Mouse (Mus musculus) hindlimb bud, embryonic 11.5 days (tissue): Measurements from ENCODE around the gene Gja8.

ENCODE experiments used
- DNase-seq: peaks from one replicate; pipeline ENCODE4 v3.0.0-alpha.2; 2012; ENCODE audit warnings: low read depth, low spot score; ENCODE audit errors: extremely low spot score

Gene Gja8

DNA sequence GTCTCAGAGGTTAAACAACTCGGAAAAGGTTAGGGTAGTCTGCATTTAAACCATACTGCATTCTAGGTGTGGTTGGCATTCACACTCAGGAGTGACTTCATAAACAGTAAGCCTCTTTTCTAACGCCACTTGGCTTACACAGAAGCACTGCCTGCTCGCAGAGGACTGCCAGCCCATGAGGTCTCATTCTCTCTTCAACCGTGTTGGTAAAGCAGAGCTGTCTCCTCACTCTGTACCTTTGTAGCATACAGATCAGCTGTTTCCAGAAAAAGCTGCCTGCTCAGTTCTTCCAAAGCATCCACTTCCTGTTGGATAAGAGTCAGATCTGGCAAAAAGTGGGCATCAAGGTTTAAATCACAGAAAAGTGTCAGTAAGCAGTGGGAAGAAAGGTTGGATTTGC lies 45.4 kb downstream of the Gja8 start:
- no peak for DNase-seq

DNA sequence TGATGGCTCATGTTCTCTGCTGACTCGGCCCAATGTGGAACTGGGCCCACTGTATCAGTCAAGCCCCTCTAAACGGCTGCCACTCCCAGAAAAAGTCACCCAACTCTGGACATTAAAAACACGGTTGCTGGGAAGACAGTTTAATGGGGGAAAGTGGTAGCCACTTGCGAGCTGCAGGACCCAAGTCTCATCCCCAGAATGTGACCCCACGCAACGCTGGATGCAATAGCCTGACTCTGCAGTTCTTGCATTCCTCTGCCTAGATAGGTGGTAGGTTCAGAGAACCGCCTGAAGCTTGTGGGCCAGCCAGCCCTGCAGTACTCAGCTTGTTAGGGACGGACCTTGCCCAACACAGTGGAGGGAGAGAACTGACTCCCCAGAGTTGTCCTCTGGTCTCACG lies 46.3 kb downstream of the Gja8 start:
- no peak for DNase-seq

DNA sequence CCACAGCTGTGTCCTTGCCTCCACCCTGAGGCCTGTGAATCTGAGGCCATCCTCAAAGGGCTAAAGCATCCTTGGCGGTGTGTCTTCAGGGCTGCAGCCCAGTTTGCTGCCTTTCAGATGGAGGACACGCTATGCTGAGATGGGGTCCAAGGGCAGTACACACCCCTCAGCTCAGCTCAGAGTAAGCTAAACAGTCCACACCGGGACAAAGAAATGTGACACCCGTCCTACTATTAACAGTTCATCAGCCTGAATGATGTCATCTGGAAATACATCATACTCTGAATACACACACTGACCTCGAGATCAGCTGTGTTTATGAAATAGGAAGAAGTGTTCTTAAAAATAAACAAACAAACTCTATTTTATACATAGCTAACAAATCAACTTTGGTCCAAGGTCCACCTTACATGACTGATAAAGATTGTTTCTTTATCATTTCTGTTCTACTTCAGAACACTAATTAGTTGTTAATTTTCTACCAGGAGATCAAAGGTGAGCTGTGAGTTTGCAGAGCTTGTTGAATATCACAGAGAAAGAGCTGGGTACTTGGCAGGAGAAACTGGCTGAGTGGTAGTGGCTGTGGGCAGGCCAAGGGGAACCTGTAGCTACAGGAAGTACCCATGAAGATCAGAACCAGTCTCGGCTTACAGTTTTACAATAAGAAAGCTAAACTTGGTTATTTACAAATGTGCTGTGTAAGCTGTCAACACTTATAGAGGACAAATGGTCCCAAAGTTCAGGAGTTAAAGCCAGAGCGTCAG lies 50.8 kb downstream of the Gja8 start:
- no peak for DNase-seq

DNA sequence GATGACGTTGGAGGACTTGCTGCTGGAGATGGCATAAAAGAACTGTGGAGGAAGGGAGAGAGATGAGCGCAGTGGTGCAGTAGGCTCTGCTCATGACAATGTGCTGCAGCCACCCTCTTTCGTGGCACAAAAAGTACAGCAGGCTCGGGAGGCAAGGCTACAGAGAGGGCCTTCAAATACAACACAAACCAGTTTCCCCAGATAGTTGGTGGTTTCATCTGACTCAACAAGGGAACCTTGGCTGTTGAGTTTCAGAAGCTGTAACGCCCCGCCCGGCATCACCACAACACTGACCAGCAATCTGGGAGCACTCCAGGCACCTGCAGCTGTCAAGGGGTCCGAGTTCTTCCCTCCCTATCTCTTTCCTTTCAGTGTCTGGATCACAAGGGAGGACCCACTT lies 53.3 kb downstream of the Gja8 start:
- no peak for DNase-seq

DNA sequence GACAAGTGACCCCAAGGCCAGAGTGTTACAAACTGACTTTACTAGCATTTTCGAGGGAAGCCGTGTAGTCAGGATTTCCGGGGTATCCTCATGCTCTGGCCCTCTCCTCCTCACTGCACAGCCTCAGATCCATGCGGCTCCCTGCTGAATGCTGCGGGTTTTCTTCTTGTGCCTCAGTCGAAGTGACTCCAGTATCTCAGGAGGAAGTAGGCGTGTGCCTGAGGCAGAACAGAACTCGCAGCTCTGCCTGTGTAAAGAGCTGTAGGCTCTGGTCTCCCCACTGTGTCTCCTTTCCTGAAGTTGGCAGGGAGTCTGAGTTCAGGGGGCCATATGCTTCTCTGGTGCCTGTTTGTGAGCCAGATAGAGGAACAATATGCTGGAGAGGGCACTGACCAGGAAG lies 54.8 kb downstream of the Gja8 start:
- no peak for DNase-seq

DNA sequence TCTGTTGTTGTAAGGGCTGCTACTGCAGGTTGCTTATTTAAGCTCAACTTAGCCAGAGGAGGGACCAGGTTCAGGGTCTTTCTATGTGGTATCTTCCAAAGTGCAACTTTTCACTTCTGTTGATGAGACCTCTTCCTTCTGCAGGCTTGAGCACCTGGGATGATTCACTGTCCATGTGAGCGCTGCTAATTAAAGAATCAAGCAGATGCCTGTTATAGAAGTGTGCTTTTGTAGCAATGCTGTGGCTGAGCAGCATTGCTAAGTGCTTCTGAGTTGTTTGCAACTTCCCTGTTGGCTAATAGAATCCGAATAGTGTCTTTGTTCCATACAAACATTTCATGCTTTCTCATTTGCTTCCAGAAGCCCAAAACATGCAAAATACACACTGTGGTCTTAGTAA lies 55.5 kb downstream of the Gja8 start:
- no peak for DNase-seq

DNA sequence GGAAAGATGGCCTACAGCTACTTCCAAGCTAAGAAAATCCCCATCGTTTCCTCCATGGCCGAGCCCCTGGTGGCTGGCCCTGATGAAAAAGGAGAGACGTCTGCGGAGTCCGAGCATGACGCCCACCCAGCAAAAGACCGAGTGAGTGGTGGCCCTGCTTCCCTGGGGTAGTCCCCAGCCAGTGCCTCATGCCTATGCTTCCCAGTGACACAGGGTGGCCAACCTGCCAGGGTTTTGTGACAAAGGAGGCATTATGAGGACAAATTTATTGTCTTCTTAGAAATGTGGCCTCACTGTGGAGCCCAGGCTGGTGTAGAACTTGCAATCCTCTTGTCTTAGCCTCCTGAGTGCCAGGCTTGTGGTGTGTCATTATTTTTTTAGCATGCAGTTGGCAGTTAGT lies 56.7 kb downstream of the Gja8 start:
- no peak for DNase-seq

DNA sequence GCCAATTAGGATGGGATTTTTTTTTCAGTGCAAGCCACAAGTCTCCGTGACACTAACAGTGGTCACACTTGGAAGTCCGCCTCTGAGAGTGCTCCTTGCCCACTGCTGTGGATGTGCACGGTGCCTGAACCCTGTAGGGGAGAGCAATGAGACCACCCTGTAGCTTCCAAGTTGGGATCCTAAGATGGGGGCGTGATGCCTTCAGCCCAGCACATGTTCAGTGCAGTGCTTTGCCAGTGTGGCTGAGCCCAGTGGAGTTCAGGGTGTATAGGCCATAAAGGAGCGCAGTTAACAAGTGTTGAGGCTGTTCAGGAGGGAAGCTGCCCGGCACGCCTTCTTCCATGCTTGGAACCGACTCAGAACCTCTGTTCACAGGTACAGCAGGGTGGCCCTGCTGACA lies 57.3 kb downstream of the Gja8 start:
- DNase-seq = no peak

DNA sequence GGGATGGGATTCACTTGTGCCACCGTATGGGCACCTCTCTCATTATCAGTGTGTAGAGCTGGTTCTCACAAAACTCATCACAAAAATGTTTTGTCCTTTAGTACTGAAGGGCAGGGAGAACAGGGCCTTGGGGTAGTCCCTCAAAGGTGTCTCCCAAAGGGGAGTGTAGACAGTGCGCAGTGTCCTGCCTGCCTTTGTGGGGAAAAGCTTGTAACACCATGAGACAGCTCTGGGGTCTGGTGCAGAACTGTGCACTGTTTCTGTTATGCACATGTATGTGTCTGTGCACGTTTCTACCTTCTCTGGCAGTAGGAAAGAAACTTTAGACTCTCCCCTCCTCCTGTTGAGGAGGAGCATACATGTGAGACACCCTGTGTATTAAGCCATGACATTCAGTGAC lies 58.0 kb downstream of the Gja8 start:
- no peak for DNase-seq
